Mouse (Mus musculus): Measurements from ENCODE around the gene Fmn2.

The Fmn2 gene

DNA sequence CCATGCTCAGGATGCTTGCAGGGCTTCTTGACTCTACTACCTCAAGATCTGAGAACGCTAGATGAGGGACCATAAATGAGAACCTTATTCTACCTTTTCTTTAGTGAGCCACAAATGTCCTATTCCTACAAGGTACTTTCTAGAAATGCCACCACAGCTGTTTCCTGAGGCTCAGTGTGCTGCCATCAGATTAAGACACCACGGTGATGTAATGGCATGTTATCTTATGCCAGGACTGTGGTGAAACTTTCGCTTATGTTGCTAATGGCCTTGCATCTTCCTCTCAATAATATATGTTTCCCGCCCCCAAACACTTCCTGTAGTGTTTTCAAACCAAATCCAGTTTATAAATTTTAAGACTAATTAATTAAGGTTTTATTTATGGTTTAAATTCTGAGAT, 154.9 kb downstream of the Fmn2 start:
- no peak for DNase-seq (ENCODE audit: low read depth in 1 of 2, low spot score in 2 of 2)

DNA sequence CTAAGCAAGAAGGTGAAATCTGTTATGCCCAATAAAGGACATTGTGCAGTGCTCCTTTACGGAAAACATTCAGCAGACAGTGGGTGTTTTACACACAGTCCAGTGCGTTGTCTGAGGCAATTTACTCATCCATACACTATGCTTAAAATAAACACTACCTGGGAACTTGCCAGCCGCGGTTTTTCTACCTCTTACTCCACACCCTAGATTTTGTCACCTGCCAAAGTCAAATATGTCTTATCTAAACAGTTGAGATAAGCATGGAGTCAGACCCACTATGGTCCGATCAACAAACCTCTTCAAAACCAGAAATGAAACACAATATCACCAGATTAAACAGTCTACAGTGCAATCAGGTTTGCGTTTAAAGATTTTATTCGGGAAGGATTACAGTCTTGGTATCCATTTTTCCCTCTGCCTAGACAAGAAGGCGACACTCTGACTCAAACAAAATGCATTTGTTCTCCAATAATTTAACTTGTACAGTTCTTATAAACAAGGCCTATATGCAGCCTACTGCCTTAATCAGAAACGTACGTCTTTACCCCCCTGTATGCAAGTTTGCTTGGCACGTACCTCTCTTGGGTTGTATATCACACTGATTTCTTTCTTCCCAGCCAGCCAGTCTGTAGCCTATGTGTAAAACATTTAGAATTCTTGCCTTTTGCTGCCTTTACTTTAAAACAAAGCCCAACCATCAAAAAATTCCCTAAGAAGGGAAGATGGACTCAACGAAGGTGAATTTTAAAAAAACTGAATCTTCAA, 158.0 kb downstream of the Fmn2 start:
- DNase-seq (ENCODE audit: low read depth in 1 of 2, low spot score in 2 of 2): no peak

DNA sequence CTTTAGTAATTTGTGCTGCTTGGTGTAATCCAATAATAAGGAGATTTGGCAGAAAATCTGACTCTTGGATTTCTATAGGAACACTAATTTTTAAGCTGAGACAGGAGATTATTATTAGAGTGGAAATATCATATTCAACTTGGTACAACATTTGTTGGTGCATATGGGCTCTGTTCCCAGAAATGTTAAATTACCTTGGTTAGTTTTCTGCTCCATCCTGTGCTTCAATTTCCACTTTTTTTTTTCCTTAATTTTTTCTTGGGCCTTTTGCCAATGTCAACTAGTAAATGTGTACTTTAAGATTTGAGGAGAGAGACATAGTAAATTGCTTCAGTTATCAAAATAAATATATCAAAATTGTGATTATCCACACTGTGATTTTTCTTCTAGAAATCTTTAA, 163.5 kb downstream of the Fmn2 start:
- no peak for DNase-seq (ENCODE audit: low read depth in 1 of 2, low spot score in 2 of 2)

DNA sequence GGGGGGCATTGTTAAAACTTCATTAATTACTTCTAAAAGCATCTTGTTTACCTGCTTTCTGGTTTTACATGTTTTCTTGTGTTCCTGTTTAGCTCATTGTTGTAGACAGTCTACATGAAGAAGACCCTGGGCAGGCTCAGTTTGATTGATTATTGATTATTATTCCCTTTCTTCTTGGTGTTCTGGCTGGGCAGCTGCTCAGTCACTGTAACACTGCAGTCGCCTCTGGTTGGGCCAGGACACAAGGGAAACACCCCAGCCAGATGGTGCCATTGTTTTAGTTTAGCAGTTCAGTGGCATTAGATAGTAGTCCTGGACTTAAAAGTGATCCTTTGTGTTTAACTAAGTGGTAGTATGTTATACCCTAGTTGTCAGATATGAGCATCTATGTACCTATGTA, 167.5 kb downstream of the Fmn2 start:
- no peak for DNase-seq (ENCODE audit: low read depth in 1 of 2, low spot score in 2 of 2)

DNA sequence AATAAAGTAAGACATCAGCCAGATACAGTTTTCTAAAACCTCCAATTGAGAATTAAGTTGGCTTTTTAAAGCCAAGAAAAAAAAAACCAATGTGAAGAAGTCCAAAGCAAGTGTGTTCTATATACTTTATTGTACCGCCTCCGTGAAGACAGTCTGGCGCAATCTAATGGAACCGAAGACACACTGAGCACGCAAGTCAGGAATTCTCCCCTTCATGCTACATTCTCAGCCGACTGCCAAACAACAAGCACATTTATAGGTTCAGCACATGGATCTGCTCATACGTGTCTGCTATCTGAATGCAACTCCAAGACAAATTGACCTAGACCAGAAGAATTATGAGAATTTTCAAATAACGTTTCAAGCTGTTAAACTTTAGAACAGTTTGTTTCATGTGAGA, 169.2 kb downstream of the Fmn2 start:
- no peak for DNase-seq (ENCODE audit: low read depth in 1 of 2, low spot score in 2 of 2)

DNA sequence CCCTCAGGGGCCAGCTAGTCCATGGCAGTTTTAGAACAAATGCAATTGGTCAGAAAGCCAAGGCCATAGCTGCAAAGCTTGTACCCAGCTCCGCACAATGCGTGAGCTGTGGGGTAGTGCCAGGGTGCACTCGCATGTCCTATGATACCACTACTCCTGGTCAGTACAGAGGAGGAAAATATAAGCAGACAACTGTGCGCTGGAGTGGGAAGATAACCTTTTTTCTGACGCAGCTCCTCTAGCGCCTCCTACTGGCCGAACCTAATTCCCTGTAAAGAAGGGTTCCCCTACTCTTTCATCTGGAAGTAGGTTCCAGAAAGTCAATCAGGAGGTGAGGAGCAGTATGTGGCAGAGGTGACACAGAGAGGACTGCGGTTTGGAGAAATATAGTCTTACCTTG, 173.0 kb downstream of the Fmn2 start:
- no peak for DNase-seq (ENCODE audit: low read depth in 1 of 2, low spot score in 2 of 2)

DNA sequence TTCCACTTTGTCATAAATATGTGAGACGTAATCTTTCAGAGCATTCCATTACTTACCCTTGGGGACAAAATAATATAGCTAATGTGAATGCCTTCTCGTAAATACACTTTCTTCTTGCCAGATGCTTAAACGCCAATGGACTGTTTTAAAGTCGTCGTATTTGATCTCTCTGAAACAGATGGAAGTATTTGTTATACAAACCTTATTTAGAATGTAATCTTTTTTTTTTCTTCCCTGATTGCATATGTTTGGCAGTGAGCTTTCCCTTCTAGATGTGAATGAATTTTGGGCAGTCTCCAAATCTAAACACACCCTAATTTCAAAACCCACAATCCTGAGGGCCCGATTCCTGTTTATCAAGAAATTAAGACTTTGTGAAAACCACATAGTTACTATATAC, 173.7 kb downstream of the Fmn2 start:
- DNase-seq (ENCODE audit: low read depth in 1 of 2, low spot score in 2 of 2): no peak

DNA sequence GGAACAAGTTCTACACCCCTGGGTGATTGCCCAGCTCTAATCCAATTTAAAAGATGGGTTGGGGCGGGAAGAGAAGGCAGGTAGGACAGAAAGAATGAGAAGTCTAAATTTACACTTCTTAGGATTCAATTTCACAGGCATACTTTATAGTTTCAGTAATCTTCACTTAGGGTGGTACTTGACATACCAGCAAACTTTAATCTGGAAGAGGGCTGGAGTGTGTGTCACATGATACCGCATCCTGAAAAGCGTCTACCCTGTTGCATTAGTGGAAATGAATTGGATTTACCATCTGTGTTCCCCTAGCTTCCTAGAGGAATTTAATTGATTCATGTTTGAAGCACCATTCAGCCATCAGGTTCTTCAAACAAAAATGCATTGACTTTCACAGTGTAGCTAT, 174.6 kb downstream of the Fmn2 start:
- DNase-seq (ENCODE audit: low read depth in 1 of 2, low spot score in 2 of 2): no peak

DNA sequence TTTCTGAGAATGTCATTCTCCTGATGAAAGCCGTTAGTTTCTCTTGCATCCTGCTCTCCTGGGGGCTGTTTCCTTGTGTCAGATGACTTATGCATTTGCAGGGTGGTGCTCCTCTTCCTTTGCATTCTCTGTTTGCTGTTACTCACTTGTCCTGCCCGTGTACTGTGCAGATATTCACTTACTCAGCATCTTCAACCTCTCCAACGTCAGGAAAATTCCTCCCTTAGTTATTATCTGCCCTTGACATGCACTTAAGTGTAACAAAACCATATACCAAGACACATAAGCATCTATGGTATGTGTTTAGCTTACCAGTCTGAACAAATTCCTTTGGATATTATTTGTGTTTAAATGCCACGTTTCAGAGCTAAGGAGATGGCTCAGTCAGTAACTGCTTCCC, 175.6 kb downstream of the Fmn2 start:
- DNase-seq (ENCODE audit: low read depth in 1 of 2, low spot score in 2 of 2): no peak

DNA sequence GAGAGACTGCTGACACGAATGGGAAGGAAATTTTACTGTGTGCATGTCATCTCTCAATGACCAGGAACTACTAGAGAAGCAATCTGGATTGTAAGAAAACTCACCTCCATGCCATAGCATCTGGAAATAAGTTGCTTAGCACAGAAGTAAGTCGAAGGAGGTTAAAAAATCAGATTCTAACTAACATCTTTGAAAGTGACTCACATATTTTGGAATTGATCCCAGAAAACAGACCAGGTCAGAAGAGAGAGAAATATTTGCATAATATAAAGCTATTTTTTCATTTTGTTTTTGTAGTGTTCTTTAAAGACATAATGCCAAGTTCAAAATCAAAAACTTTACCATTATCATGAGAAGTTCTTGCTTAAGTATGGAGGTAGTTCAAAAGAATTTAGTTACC, 187.7 kb downstream of the Fmn2 start:
- no peak for DNase-seq (ENCODE audit: low read depth in 1 of 2, low spot score in 2 of 2)

DNA sequence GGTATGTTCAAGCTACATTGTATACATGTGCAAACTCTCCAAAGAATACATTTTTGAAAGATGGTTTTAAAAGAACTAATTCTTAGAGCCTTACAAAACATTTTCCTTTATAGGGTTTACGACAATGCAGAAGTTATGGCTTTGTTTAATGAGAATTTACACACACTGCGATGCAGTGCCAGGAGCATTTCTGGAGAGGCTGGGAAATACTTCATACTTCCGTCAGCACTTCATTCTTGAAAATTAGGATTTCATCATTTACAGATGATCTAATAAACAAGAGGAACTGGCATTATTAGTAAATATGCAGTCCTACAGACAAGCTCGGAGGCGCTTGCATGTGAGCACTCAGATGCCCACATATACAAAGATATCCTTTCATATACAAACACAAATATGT, 199.2 kb downstream of the Fmn2 start:
- DNase-seq (ENCODE audit: low read depth in 1 of 2, low spot score in 2 of 2): no peak

DNA sequence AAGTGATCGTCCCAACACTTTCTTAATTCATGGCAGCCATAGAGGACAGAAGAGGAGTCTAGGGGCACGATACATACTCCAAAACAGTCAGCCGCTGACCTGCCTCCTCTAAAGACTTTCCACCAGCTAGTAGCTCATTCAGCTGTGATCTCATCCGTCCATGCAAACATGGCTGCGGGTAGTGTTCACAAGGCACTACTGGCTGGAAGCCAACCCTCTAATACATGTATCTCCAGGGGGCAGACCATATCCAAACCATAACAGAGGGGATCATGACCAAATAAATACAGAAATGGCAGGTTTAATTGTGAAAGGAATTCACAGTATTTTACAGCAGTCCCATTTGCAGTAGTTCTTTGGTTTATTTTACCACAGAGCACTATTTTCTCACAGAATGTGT, 200.2 kb downstream of the Fmn2 start:
- no peak for DNase-seq (ENCODE audit: low read depth in 1 of 2, low spot score in 2 of 2)

DNA sequence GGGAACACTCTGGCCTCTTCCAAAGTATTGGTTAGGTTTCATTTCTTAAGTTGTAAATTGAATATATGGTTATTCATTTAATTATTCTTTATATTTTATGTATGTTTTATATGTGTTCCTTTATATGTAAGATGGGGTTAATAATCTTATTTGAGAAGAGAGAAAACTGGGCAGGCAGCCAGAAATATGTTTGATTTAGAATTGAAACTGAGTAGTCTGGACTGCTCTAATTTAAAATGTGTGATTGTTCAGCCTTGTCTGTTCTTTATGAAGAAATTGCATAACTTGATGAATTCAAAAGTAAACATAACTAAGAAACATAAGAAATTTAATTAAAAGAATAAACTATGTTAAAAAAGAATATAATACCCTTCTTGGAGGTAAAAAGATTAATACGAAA, 202.3 kb downstream of the Fmn2 start:
- DNase-seq (ENCODE audit: low read depth in 1 of 2, low spot score in 2 of 2): no peak

DNA sequence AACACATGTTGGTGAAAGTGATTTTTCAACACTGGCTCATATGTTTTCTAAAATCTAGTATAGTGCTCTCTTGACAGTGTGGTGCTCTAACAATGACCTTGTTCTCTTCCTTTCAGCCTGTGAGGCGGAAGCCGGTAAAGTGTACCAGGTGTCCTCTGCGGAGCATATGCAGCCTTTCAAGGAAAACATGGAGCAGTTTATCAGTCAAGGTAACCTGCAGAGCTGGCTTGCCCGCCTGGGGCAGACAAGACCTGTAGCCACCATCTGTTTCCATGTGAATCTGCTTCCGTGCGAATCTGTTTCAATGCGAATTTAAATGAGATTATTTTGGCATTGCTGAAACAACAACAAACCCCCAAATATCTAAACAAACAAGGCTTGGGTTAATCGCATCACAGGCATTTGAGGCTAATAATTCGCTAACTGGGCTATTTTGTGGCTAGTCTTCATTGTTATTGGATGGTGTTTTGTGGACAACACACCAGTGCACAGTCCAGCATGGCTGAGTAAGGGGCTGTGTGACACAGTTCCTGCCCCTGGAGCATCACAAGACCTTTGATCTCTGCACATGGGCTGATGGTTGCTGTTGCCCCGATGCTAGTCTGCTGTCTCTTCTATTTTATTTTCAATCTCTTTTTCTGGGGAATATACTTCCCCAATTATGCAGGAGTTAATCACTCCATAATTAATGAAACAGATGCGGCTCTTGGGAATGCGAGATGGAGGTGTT, 218.3 kb downstream of the Fmn2 start:
- no peak for DNase-seq (ENCODE audit: low read depth in 1 of 2, low spot score in 2 of 2)

DNA sequence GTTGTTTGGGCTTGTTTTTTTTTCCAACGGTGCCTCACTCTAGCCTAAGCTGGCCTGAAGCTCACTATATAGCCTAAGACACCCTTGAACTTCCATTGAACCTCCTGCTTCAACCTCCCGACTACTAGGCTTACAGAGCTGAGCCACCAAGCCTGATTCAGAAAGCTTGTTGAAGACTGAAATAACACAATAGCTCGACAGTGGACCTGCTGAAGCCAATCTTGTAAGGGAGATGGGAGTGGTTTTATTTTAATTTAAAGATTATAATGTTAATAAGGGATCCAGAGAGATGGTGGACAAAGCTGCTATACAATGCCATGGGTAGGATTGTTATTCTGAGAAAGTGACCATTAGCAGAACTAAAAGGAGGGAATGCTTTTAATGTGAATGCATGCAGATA, 227.1 kb downstream of the Fmn2 start:
- no peak for DNase-seq (ENCODE audit: low read depth in 1 of 2, low spot score in 2 of 2)

DNA sequence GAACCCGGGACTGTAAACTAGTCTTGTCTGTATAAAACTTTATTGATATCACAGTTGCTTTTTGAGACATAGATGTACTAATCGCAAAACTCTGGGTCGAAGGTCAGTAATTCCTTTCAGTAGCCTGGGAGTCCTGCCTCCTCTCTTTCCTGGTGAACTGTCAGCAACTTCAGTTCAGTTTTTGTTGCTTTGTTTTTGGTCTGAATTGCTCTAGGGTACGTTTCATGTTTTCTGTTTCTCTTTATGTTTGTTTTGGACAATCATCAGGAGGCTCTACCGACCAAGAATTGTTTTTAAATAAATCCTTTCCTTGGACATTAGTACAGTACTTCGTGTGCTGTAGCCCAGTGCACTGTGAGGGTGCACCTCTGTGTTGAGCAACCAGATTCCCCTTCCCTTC, 231.1 kb downstream of the Fmn2 start:
- DNase-seq (ENCODE audit: low read depth in 1 of 2, low spot score in 2 of 2): no peak

DNA sequence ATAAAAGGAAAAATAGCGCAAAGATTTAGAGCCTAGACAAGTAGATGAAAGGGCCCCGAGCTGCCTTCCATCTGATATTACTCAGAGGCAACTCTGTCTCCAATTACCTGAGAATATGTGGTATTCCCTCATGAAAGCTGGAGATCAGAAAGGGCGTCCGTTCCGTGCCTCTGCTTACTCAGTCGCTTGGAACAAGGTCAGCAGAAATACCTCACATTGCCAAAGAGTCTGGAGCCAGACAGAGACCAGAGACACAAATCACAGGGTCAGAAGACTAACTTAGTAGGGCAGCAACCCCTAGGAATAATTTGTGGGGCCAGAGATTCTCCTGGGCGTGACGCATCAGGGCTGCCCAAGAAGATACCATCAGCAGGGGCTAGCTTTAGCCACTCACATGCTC, 237.3 kb downstream of the Fmn2 start:
- no peak for DNase-seq (ENCODE audit: low read depth in 1 of 2, low spot score in 2 of 2)

DNA sequence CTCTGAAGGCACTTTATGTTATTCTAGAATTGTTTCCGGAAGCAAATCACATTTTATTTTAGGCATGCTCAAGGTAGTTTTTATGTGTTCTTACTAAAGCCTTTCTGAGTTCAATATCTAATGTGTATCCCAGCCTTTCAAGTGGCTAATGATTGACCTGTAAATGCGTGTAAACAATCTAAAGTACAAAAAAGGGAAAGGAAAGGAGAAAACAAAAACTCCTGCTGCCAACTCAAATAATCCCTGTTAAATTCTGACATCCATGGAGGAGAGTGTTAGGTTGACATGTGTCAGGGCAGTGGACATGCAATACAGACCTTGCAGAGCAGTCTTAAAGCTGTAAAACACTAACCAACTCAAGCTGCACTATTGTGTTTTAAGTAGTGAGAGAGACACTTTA, 241.0 kb downstream of the Fmn2 start:
- no peak for DNase-seq (ENCODE audit: low read depth in 1 of 2, low spot score in 2 of 2)

DNA sequence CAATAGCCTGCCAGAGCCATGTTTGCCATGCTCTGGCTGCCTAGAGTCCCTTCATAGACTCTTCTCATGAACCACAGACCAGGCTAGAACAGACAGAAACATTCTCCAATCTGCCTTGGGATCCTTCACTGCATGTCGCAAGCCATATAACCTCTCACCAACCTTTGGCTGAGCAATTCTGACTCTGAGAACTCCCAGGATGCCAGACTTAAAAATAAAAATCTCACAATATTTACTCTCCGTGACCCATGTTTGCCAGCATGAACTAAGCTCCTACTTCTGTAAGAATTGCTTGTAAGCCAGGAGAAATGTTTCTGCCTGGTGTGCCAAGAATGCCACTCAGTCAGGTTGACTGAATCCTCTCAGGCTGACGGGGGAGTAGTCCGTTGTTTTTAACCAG, 246.9 kb downstream of the Fmn2 start:
- no peak for DNase-seq (ENCODE audit: low read depth in 1 of 2, low spot score in 2 of 2)

DNA sequence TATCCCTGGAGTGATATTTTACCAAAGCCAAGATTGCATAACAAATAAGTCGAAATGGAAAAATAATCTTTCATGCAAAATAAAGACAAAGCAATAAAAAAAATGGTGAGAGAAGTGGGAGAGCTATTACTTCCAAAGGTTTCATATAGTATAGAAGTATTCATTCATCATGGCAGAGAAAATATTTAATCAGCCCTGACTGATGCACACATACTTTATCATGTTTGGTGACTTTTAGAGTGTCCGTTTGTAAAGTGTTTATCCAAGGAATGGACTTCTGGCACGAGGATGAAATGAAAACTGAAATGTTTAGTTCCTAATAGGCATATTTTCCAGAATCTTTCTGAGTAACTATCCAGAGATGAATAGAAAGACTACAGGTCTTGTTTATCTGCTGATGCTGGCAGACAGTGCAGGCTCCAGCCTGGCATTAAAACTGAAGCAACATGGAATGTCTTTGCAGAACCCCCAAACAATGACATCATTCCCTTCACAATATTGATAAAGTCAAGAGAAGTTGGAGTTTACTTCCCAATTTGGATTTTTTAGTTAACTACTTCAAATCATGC, 249.4 kb downstream of the Fmn2 start:
- no peak for DNase-seq (ENCODE audit: low read depth in 1 of 2, low spot score in 2 of 2)

DNA sequence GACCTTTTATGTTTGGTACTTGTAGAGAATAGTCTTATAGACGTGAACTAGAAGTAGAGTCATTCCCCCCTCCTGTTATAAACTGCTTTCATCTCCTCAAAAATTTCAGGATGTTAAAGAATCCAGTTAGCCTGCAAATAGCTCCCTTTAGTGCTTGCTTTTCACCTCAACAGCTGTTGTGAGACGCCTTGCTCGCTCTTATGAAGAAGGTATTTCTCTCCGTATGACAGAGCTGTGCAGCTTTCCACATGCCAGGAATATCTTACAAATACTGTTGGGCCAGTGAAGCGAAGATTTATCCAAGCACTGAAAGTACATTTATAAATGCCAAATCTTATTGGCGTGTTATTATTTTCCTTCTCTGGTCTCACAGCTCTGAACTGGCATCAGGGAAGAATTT, 257.7 kb downstream of the Fmn2 start:
- no peak for DNase-seq (ENCODE audit: low read depth in 1 of 2, low spot score in 2 of 2)

DNA sequence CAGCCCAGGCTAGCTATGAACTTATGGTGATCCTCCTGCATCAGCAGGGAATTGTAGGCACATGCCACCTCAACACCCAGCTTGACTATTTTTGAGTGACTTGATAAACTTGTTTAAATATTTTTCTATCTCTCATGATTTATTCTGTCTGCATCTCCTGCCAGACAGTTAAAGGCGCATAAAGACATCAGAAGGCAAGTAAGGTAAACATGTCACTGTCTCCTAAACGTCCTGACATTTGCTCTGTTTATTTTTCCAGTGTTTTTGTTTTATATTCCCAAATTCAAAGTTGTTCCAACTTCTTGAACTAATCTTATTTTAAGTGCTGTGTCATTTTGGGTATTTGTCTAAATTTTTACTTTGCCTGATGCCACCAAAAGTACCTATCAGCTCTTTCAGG, 264.1 kb downstream of the Fmn2 start:
- DNase-seq (ENCODE audit: low read depth in 1 of 2, low spot score in 2 of 2): no peak

DNA sequence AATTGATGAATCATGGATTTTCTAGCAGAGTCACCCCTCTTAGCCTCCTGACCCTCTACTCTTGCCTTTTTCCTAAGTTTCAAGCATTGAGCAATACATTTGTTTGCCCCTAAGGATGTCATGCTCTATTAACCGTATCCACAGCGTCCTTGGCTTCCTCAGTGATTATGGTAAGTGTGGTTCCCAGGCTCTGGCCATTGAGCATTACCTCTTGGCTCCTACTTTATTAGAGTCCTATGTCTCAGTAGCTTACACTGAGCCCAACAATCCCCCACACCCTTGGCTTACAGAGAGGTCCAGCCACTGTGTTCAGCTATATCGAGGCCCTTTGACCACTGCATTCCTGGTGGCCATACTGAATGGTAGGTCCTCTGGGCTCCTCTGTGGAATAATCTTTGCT, 265.2 kb downstream of the Fmn2 start:
- no peak for DNase-seq (ENCODE audit: low read depth in 1 of 2, low spot score in 2 of 2)
